Mouse (Mus musculus): ENCODE measurements around the gene Ntm. TPM values are rescaled to one million over a fixed set of nuclear protein-coding genes. Genes with fewer than 3 reads are reported as not detected.

Ntm gene
- polyA plus RNA-seq, 1 experiment from 2014 or later: 51.8 TPM

GRCm38 (mm10) chr9:29016879-29017278 lies 946.1 kb downstream of the Ntm start:
- 83% methylated on average over 3 of the region's 3 CpGs for WGBS
- H3K36me3 ChIP-seq: no peaks in the 10 kb centered on the region

GRCm38 (mm10) chr9:29013881-29014280 lies 949.1 kb downstream of the Ntm start:
- H3K4me2 ChIP-seq: no peak overlapping the region
- H3K36me3 ChIP-seq: no peaks in the 10 kb centered on the region
- peaks cover 18% of the 10 kb centered on the region for H3K4me1 ChIP-seq (replicated peaks)
- H3K27me3 ChIP-seq (replicated peaks): no peaks in the 10 kb centered on the region
- no peak overlapping the region for H3K4me3 ChIP-seq
- WGBS: 89% methylated on average over 17 of the region's 17 CpGs
- no peaks in the 10 kb centered on the region for H3K9me3 ChIP-seq (replicated peaks)
- H3K9ac ChIP-seq: no peak overlapping the region
- no peak for ATAC-seq (ENCODE audit: insufficient number of reproducible peaks, low FRiP score)
- no peak overlapping the region for H3K27ac ChIP-seq (ENCODE audit: poor library complexity, severe bottlenecking)

More at GRCm38 (mm10) chr9:29016879-29017278, 946.1 kb downstream of the Ntm start:
- no peaks in the 10 kb centered on the region for H3K9me3 ChIP-seq (replicated peaks)
- H3K4me2 ChIP-seq: no peak overlapping the region
- H3K4me3 ChIP-seq: no peak overlapping the region
- ATAC-seq (ENCODE audit: insufficient number of reproducible peaks, low FRiP score): no peak
- H3K9ac ChIP-seq: no peak overlapping the region
- H3K4me1 ChIP-seq (replicated peaks): peaks cover 3% of the 10 kb centered on the region; the same call in 1 of the 2 replicates
- H3K27me3 ChIP-seq (replicated peaks): no peaks in the 10 kb centered on the region
- H3K27ac ChIP-seq (ENCODE audit: poor library complexity, severe bottlenecking): no peak overlapping the region

GRCm38 (mm10) chr9:29012541-29012940 lies 950.4 kb downstream of the Ntm start:
- no peak overlapping the region for H3K4me2 ChIP-seq
- no peaks in the 10 kb centered on the region for H3K36me3 ChIP-seq
- no peak overlapping the region for H3K9ac ChIP-seq
- WGBS: 80% methylated on average over 6 of the region's 6 CpGs
- H3K4me3 ChIP-seq: no peak overlapping the region
- H3K27me3 ChIP-seq (replicated peaks): no peaks in the 10 kb centered on the region
- no peaks in the 10 kb centered on the region for H3K9me3 ChIP-seq (replicated peaks)
- no peak for ATAC-seq (ENCODE audit: insufficient number of reproducible peaks, low FRiP score)
- no peak overlapping the region for H3K27ac ChIP-seq (ENCODE audit: poor library complexity, severe bottlenecking)
- H3K4me1 ChIP-seq (replicated peaks): peaks cover 18% of the 10 kb centered on the region

- H3K4me3 ChIP-seq: no peak overlapping the region
- peaks cover 18% of the 10 kb centered on the region for H3K4me1 ChIP-seq (replicated peaks)
- no peaks in the 10 kb centered on the region for H3K36me3 ChIP-seq
- H3K9me3 ChIP-seq (replicated peaks): no peaks in the 10 kb centered on the region
- no peak for ATAC-seq (ENCODE audit: insufficient number of reproducible peaks, low FRiP score)
- no peaks in the 10 kb centered on the region for H3K27me3 ChIP-seq (replicated peaks)
- no peak overlapping the region for H3K4me2 ChIP-seq
- 50% methylated on average over 3 of the region's 3 CpGs for WGBS
- no peak overlapping the region for H3K9ac ChIP-seq
- no peak overlapping the region for H3K27ac ChIP-seq (ENCODE audit: poor library complexity, severe bottlenecking)
These were observed 951.5 kb downstream of the Ntm start for GRCm38 (mm10) chr9:29011476-29011875.

- H3K36me3 ChIP-seq: no peaks in the 10 kb centered on the region
- H3K27me3 ChIP-seq (replicated peaks): no peaks in the 10 kb centered on the region
- no peaks in the 10 kb centered on the region for H3K9me3 ChIP-seq (replicated peaks)
- H3K4me1 ChIP-seq (replicated peaks): peaks cover 3% of the 10 kb centered on the region; the same call in 1 of the 2 replicates
- no peak for ATAC-seq (ENCODE audit: insufficient number of reproducible peaks, low FRiP score)
- H3K27ac ChIP-seq (ENCODE audit: poor library complexity, severe bottlenecking): no peak overlapping the region
- WGBS: 86% methylated on average over 7 of the region's 7 CpGs
- no peak overlapping the region for H3K4me2 ChIP-seq
- no peak overlapping the region for H3K4me3 ChIP-seq
- no peak overlapping the region for H3K9ac ChIP-seq
These were observed 958.4 kb downstream of the Ntm start for GRCm38 (mm10) chr9:29004534-29004933.

- Histone ChIP-seq H3K9me3 (replicated peaks) (no peaks in the 10 kb centered on the region), H3K27me3 (replicated peaks) (no peaks in the 10 kb centered on the region), H3K4me2 (no peak overlapping the region), H3K4me3 (no peak overlapping the region), H3K4me1 (replicated peaks) (peaks cover 5% of the 10 kb centered on the region; the same call in 1 of the 2 replicates), H3K27ac (ENCODE audit: poor library complexity, severe bottlenecking) (no peak overlapping the region), H3K36me3 (no peaks in the 10 kb centered on the region), H3K9ac (no peak overlapping the region)
- WGBS: 44% methylated on average over 4 of the region's 4 CpGs
- no peak for ATAC-seq (ENCODE audit: insufficient number of reproducible peaks, low FRiP score)
These were observed 963.0 kb downstream of the Ntm start for GRCm38 (mm10) chr9:28999951-29000351.

- H3K27ac ChIP-seq (ENCODE audit: poor library complexity, severe bottlenecking): no peak overlapping the region
- H3K27me3 ChIP-seq (replicated peaks): no peaks in the 10 kb centered on the region
- WGBS: 83% methylated on average over 1 of the region's 1 CpGs
- H3K9me3 ChIP-seq (replicated peaks): no peaks in the 10 kb centered on the region
- H3K9ac ChIP-seq: no peak overlapping the region
- H3K4me1 ChIP-seq (replicated peaks): peaks cover 13% of the 10 kb centered on the region
- H3K36me3 ChIP-seq: no peaks in the 10 kb centered on the region
- H3K4me2 ChIP-seq: no peak overlapping the region
- ATAC-seq (ENCODE audit: insufficient number of reproducible peaks, low FRiP score): no peak
- no peak overlapping the region for H3K4me3 ChIP-seq
These were observed 985.7 kb downstream of the Ntm start for GRCm38 (mm10) chr9:28977275-28977674.

- H3K36me3 ChIP-seq: no peaks in the 10 kb centered on the region
- no peak for ATAC-seq (ENCODE audit: insufficient number of reproducible peaks, low FRiP score)
- H3K27ac ChIP-seq (ENCODE audit: poor library complexity, severe bottlenecking): no peak overlapping the region
- WGBS: 80% methylated on average over 1 of the region's 1 CpGs
- no peak overlapping the region for H3K4me3 ChIP-seq
- no peaks in the 10 kb centered on the region for H3K4me1 ChIP-seq (replicated peaks)
- no peak overlapping the region for H3K4me2 ChIP-seq
- no peaks in the 10 kb centered on the region for H3K9me3 ChIP-seq (replicated peaks)
- H3K27me3 ChIP-seq (replicated peaks): no peaks in the 10 kb centered on the region
- no peak overlapping the region for H3K9ac ChIP-seq
These were observed 993.5 kb downstream of the Ntm start for GRCm38 (mm10) chr9:28969455-28969854.
